Mouse (Mus musculus): ENCODE measurements around the gene Shisa6. TPM values are rescaled to one million over a fixed set of nuclear protein-coding genes. Genes with fewer than 3 reads are reported as not detected.

Shisa6 gene
- polyA plus RNA-seq, 1 experiment from 2014 or later, result 0.12 TPM

GRCm38 (mm10) chr11:66218469-66218868 lies 307.3 kb downstream of the Shisa6 start:
- no peaks in the 10 kb centered on the region for H3K27me3 ChIP-seq
- H3K36me3 ChIP-seq, result no peaks in the 10 kb centered on the region
- no peaks in the 10 kb centered on the region for H3K9me3 ChIP-seq
- H3K4me2 ChIP-seq (replicated peaks), result no peak overlapping the region
- no peaks in the 10 kb centered on the region for H3K4me1 ChIP-seq
- 77% methylated on average over 3 of the region's 3 CpGs for WGBS
- no peak overlapping the region for H3K4me3 ChIP-seq
- H3K9ac ChIP-seq, result no peak overlapping the region
- ATAC-seq (ENCODE audit: insufficient number of reproducible peaks, insufficient read depth, low FRiP score, low TSS enrichment), result no peak
- H3K27ac ChIP-seq, result no peak overlapping the region

- H3K4me2 ChIP-seq (replicated peaks), result no peak overlapping the region
- no peak overlapping the region for H3K4me3 ChIP-seq
- H3K27me3 ChIP-seq, result no peaks in the 10 kb centered on the region
- no peak overlapping the region for H3K27ac ChIP-seq
- no peaks in the 10 kb centered on the region for H3K4me1 ChIP-seq
- no peak for ATAC-seq (ENCODE audit: insufficient number of reproducible peaks, insufficient read depth, low FRiP score, low TSS enrichment)
- H3K36me3 ChIP-seq, result no peaks in the 10 kb centered on the region
- H3K9me3 ChIP-seq, result no peaks in the 10 kb centered on the region
- 83% methylated on average over 3 of the region's 3 CpGs for WGBS
- no peak overlapping the region for H3K9ac ChIP-seq
Measured at GRCm38 (mm10) chr11:66188627-66189287, 337.0 kb downstream of the Shisa6 start.

- no peaks in the 10 kb centered on the region for H3K9me3 ChIP-seq
- no peak overlapping the region for H3K27ac ChIP-seq
- no peak overlapping the region for H3K4me2 ChIP-seq (replicated peaks)
- 90% methylated on average over 2 of the region's 2 CpGs for WGBS
- H3K36me3 ChIP-seq, result no peaks in the 10 kb centered on the region
- H3K9ac ChIP-seq, result no peak overlapping the region
- no peak overlapping the region for H3K4me3 ChIP-seq
- no peak for ATAC-seq (ENCODE audit: insufficient number of reproducible peaks, insufficient read depth, low FRiP score, low TSS enrichment)
- no peaks in the 10 kb centered on the region for H3K4me1 ChIP-seq
- H3K27me3 ChIP-seq, result no peaks in the 10 kb centered on the region
Measured at GRCm38 (mm10) chr11:66188146-66188545, 337.6 kb downstream of the Shisa6 start.

GRCm38 (mm10) chr11:66177781-66178180 lies 348.0 kb downstream of the Shisa6 start:
- Histone ChIP-seq H3K4me3 (no peak overlapping the region), H3K9me3 (no peaks in the 10 kb centered on the region), H3K27ac (no peak overlapping the region), H3K27me3 (no peaks in the 10 kb centered on the region), H3K4me1 (no peaks in the 10 kb centered on the region), H3K4me2 (replicated peaks) (no peak overlapping the region), H3K9ac (no peak overlapping the region), H3K36me3 (no peaks in the 10 kb centered on the region)
- WGBS, result 81% methylated on average over 2 of the region's 2 CpGs
- no peak for ATAC-seq (ENCODE audit: insufficient number of reproducible peaks, insufficient read depth, low FRiP score, low TSS enrichment)

GRCm38 (mm10) chr11:66167801-66168651 lies 357.7 kb downstream of the Shisa6 start, which contains the start of gene Dnah9:
TSS of gene Dnah9 (minus strand) at chr11:66168551.
- Histone ChIP-seq H3K27me3 (peaks cover 7% of the 10 kb centered on the region), H3K4me2 (replicated peaks) (peak within 1 kb of the TSS; percentile 99), H3K27ac (0 out of 2 replicates have a peak within 1 kb of the TSS, but pooled peaks have one; percentile 36), H3K9me3 (no peaks in the 10 kb centered on the region), H3K9ac (peak within 1 kb of the TSS; percentile 43), H3K4me1 (0 out of 2 replicates have a peak, but pooled peaks cover 3% of the 10 kb centered on the region), H3K4me3 (peak within 1 kb of the TSS; percentile 53), H3K36me3 (no peaks in the 10 kb centered on the region)
- ATAC-seq (ENCODE audit: insufficient number of reproducible peaks, insufficient read depth, low FRiP score, low TSS enrichment), result peak; percentile 94
- WGBS, result under 1% methylated on average over 53 of the region's 53 CpGs

GRCm38 (mm10) chr11:66164022-66164421 lies 361.7 kb downstream of the Shisa6 start:
- Histone ChIP-seq H3K27ac (no peak overlapping the region), H3K9me3 (no peaks in the 10 kb centered on the region), H3K4me2 (replicated peaks) (no peak overlapping the region), H3K27me3 (peaks cover 10% of the 10 kb centered on the region), H3K4me3 (no peak overlapping the region), H3K9ac (no peak overlapping the region), H3K36me3 (no peaks in the 10 kb centered on the region), H3K4me1 (0 out of 2 replicates have a peak, but pooled peaks cover 3% of the 10 kb centered on the region)
- no peak for ATAC-seq (ENCODE audit: insufficient number of reproducible peaks, insufficient read depth, low FRiP score, low TSS enrichment)
- WGBS, result 76% methylated on average over 2 of the region's 2 CpGs

Measured in embryonic facial prominence, embryonic 12.5 days (tissue).